In the genomic region with DNA sequence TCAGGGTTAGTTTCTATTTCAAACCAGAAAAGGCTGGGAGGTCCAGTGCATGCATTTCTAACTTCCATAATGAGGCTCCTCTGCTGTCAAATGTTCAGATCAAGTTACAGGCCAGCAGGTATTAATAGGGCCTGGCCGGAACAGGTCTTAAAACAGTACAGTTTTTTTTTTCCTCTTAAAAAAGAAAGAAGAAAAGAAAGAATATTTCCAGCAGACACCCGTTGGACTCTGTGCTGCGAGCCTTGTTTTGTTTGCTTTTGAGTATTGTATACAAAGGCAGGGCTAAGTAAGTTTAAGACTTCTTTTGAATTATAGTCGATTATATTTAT, we compare ENCODE assay signal across 9 mouse cellular contexts. TPM values are rescaled to one million over a fixed set of nuclear protein-coding genes. Genes with fewer than 3 reads are reported as not detected.
A peak's percentile ranks its signal among the peaks of the same experiment; 100 is the strongest.
DNase-seq lines count a peak whose midpoint lies in the region; ATAC-seq lines count a peak whose summit lies in the region.
"Had no signal": no experiment of that assay in that cellular context is flagged by ENCODE, and none has a peak within 500 bp of the region (broad histone marks: within the 10 kb centered on the region; RNA-seq: fewer than 3 reads in every experiment).

No protein-coding gene starts in this region.

- H3K9me3 ChIP-seq in erythroblast, embryonic 14.5 days (ENCODE audit: control insufficient read depth, low read length), result no peaks in the 10 kb centered on the region
- H3K9me3 ChIP-seq in megakaryocyte, embryonic 14.5 days, result no peaks in the 10 kb centered on the region
- H3K9me3 ChIP-seq in liver, embryonic 12.5 days (replicated peaks), result no peaks in the 10 kb centered on the region

- H3K36me3 ChIP-seq in erythroblast, embryonic 14.5 days (ENCODE audit: control insufficient read depth), result peaks cover 12% of the 10 kb centered on the region
- H3K36me3 ChIP-seq in megakaryocyte, embryonic 14.5 days (replicated peaks; ENCODE audit: low read length), result peaks cover 23% of the 10 kb centered on the region
- H3K36me3 ChIP-seq in liver, embryonic 12.5 days, result peaks cover 6% of the 10 kb centered on the region; the same call in 1 of the 2 replicates

- peak overlapping the region; percentile 97 for H3K27ac ChIP-seq in liver, embryonic 12.5 days

- no peaks in the 10 kb centered on the region for H3K27me3 ChIP-seq in erythroblast, embryonic 14.5 days (ENCODE audit: control insufficient read depth)
- no peaks in the 10 kb centered on the region for H3K27me3 ChIP-seq in megakaryocyte, embryonic 14.5 days (replicated peaks)
- no peaks in the 10 kb centered on the region for H3K27me3 ChIP-seq in liver, embryonic 12.5 days (replicated peaks)

- WGBS in liver, embryonic 12.5 days (ENCODE audit: insufficient replicate concordance), result 43% methylated on average over 4 of the region's 4 CpGs

- H3K9ac ChIP-seq in liver, embryonic 12.5 days, result peak overlapping the region; percentile 98

- no peak for ATAC-seq in erythroblast, adult 5-6 weeks (replicated peaks; ENCODE audit: low FRiP score, poor library complexity, severe bottlenecking)
- no peak for ATAC-seq in megakaryocyte, adult 5-6 weeks (ENCODE audit: poor library complexity, severe bottlenecking)
- no peak for ATAC-seq in liver, embryonic 12.5 days

- DNase-seq in T-cell, adult 2 months (ENCODE audit: low spot score), result no peak
- DNase-seq in right cerebral cortex, postnatal 36 days (ENCODE audit: low spot score in 2 of 2), result no peak
- DNase-seq in retina, embryonic 14.5 days (ENCODE audit: low spot score), result no peak
- DNase-seq: thymus, postnatal 25 days had no signal

- peak overlapping the region; percentile 86 for H3K4me2 ChIP-seq in liver, embryonic 12.5 days

- peaks cover 69% of the 10 kb centered on the region for H3K4me1 ChIP-seq in erythroblast, embryonic 14.5 days (ENCODE audit: control insufficient read depth)
- peaks cover 79% of the 10 kb centered on the region for H3K4me1 ChIP-seq in megakaryocyte, embryonic 14.5 days
- H3K4me1 ChIP-seq in liver, embryonic 12.5 days, result peaks cover 79% of the 10 kb centered on the region

- peak overlapping the region; percentile 19 for H3K4me3 ChIP-seq in erythroblast, embryonic 14.5 days (replicated peaks)
- H3K4me3 ChIP-seq in megakaryocyte, embryonic 14.5 days (replicated peaks), result peak overlapping the region; percentile 97
- H3K4me3 ChIP-seq in liver, embryonic 12.5 days, result peak overlapping the region; percentile 92

RNA-seq across cellular contexts. Expression of gene Prrc2b, which starts 2.9 kb away (rescaled TPM):
- polyA plus RNA-seq in erythroblast, embryonic 14.5 days (2012), result 1.2 TPM in 2 replicates
- total RNA-seq in erythroblast, adult 5-6 weeks (2015; ENCODE audit: low replicate concordance), result 12.3 and 13.0 TPM in 2 replicates
- 10.8 and 13.7 TPM in 2 replicates for total RNA-seq in erythroblast, adult 5-6 weeks (2017; ENCODE audit: low replicate concordance)
- polyA plus RNA-seq in megakaryocyte, embryonic 14.5 days (2012; ENCODE audit: insufficient read depth, low replicate concordance), result 20.7 and 115 TPM in 2 replicates
- total RNA-seq in megakaryocyte, adult 5-6 weeks (2015), result 26.9 and 27.2 TPM in 2 replicates
- 11.5 and 13.9 TPM in 2 replicates for total RNA-seq in megakaryocyte, adult 5-6 weeks (2017)
- 20.8 and 23.6 TPM in 2 replicates for polyA plus RNA-seq in liver, embryonic 12.5 days (2016; fragmentation: Nextera tagmentation; extraction: Ambion mirVana)

RNA-seq across cellular contexts. Expression of gene Plpp7, which starts 58.4 kb away (rescaled TPM):
- polyA plus RNA-seq in erythroblast, embryonic 14.5 days (2012), result 0.32 and 0.48 TPM in 2 replicates
- total RNA-seq in erythroblast, adult 5-6 weeks (2015; ENCODE audit: low replicate concordance), result not detected in 2 replicates
- total RNA-seq in erythroblast, adult 5-6 weeks (2017; ENCODE audit: low replicate concordance), result 0.60 TPM in 1 of 2 replicates, not detected in the other
- 3.3 and 17.4 TPM in 2 replicates for polyA plus RNA-seq in megakaryocyte, embryonic 14.5 days (2012; ENCODE audit: insufficient read depth, low replicate concordance)
- 0.14 and 0.33 TPM in 2 replicates for total RNA-seq in megakaryocyte, adult 5-6 weeks (2015)
- total RNA-seq in megakaryocyte, adult 5-6 weeks (2017), result 0.24 and 1.2 TPM in 2 replicates
- 3.0 and 3.4 TPM in 2 replicates for polyA plus RNA-seq in liver, embryonic 12.5 days (2016; fragmentation: Nextera tagmentation; extraction: Ambion mirVana)

Comparison
In these comparisons a context has a peak if more than half of its experiments do, and no peak if none do; other contexts are left out.
1. H3K4me3 ChIP-seq: peak in every context shown above with its lines; median percentile 97 in megakaryocyte, embryonic 14.5 days; 92 in liver, embryonic 12.5 days; 19 in erythroblast, embryonic 14.5 days.